Mouse (Mus musculus): Measurements from ENCODE around the gene Adam15.

DNA sequence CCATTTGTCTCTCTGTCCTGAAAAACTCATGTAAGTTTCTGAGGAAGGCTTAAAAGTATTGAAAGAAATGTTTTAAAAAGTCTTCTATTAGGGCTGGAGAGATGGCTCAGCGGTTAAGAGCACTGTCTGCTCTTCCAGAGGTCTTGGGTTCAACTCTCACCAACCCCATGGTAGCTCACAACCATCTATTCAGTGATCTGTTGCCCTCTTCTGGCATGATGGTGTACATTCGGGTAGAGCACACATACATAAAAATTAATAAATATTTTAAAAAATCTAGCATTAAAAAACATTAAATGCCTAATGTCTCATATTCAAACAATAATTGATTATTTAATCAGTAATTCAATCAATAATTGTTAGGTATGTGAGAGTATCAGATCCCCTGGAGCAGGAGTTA lies 49.3 kb downstream of the Adam15 start:
- TF ChIP-seq CTCF (IDR thresholded peaks at IDR 0.05; ENCODE audit: control insufficient read depth, insufficient read depth, low read length) (no peak), POLR2A (IDR thresholded peaks at IDR 0.05; ENCODE audit: borderline replicate concordance, control insufficient read depth, low read depth, low read length) (no peak)

Data from bone marrow, adult 2 months (tissue).